Mouse (Mus musculus): ENCODE measurements around the gene Prm2.
A peak's percentile ranks its signal among the peaks of the same experiment; 100 is the strongest.
"Not testable (repeated sequence)": the region's sequence is repeated elsewhere in the genome, so short reads cannot be mapped to it uniquely, and the experiment has no call there.

Prm2 gene

DNA sequence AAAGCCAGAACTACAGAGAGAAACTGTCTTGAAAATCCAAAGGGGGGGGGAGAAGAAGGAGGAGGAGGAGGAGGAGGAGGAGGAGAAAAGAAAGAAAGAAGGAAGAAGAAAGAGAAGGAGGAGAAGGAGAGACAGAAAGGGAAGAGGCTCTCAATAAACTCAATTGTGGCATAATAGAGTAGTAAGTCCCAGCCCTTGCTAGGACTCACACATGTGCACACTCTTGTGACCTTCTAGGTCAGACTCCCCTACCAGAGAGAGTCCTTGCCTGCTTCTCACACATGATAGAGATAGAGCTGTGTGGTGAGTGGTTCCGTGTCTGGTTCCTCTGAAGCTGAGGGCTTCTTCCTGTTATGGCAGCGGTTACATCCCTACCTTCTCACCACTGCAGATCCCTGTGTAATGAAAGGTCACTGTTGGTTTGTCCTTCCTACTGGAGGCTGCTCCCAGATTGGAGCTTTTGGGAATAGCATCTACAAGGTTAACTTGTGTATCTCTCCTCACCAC lies 17.0 kb upstream of the Prm2 start, which contains the start of gene Gm11172:
TSS of gene Gm11172 (plus strand) at position 51 of the 507 bp plus-strand sequence.
- no peak for DNase-seq (ENCODE audit: low spot score in 2 of 2)

DNA sequence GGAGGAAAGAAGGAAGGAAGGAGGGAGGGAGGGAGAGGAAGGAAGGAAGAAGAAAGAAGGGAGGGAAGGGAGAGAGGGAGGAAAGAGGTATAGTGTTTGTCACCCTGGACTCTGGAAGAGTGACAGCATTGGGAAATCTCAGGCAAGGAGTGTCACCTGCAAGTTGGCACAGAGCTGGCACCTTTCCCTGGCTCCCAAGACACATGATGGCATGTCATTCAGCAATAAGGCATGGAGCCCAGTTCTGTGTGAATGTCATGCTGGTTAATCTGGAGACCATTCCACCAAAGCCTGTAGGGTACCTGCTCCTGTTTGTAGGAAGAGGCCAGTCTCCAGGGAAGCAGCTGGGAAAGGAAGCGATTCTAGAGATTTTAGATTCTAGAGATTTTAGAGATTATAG lies 14.4 kb upstream of the Prm2 start:
- DNase-seq (ENCODE audit: low spot score in 2 of 2) = no peak

DNA sequence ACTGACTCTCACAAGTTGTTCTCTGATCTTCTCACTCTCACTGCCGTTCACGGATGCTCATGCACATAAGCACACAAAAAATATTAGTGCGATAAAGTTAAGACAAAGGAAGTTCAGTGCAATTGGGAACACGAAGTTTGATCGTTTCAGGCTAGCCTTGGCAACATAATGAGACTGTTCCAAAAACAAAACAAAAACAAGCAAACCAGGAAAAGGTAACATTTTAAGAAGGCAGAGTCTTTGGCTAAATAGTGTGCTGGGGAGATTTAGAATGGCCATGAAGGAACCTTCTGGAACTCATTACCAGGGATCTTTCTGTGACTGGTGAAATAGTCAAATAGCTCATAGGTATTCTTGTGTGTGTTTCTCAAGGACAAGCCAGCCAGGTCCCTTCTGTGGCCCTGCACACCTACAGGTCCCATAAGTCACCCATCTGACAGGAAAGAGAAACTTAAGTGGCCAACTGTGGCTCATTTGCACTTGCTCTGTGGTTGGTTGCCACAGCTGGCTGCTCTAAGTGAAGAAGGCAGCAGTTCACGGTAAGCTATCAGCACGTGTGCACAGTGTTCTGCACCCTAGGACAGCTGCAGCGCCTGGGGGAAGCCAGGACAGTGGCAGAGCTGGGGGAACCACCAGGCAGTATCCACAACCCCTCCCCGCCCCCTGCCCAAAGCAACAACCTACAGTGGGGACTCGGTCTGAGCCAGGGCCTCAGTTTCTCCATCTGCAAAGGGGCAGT lies 10.0 kb upstream of the Prm2 start, which contains the start of gene Prm1:
TSS of gene Prm1 (minus strand) at position 51 of the 739 bp plus-strand sequence.
- DNase-seq (ENCODE audit: low spot score in 2 of 2) = peak in 1 of 2 experiments; percentile 21

DNA sequence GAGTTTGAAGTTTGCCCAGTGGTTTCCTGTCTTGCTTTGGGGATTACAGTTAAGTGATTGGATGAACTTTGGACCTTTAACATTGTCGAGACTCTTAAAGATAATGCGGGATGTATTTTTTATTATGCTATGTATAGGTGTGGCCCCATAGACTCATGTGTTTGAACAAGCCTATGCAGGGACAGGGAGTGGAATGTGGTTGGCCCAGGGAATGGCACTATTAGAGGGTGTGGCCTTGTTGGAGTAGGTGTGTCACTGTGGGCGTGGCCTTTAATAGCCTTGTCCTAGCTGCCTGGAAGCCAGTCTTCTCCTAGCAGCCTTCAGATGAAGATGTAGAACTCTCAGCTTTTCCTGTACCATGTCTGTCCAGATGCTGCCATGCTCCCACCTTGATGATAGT lies 6.5 kb upstream of the Prm2 start:
- not testable (repeated sequence) for DNase-seq (ENCODE audit: low spot score in 2 of 2)

DNA sequence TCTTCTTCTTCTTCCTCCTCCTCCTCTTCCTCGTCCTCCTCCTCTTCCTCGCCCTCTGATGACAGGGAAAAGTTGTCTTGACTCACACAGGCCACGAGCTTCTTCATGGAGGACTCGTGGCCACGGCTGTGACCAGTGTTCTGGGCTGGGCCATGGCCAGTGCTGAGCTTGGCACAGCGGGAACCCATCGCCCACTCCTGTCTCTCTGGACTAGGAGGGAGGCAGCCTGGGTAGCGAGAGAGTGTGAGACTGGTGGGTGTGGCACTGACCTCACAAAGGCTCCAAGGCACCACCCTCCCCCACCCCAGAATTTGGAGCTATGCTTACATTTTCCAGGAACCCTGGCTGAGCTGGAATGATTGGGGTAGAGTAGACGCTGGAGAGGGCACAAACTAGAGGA lies 5.2 kb downstream of the Prm2 start, which contains the start of gene Prm3:
TSS of gene Prm3 (minus strand) at position 213 of the 400 bp plus-strand sequence.
- DNase-seq (ENCODE audit: low spot score in 2 of 2) = no peak

DNA sequence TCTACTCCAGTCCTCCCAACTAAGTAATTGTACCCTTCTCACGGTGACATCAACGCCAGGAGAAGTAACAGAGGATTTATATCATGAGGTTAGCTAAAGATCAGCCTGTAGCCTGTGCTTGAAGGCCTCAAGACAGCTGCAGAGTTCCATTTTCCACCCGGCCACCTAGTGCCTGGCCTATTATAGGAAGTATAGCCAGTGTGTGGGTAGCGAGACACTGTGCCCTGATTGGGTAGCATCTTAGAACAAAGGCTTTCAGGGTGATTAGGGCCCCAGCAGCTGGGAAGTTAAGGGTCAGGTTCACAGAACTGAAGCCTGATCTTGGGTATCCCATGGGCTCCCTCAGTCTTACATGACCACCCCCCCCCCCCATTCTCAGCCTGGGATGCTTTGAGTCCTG lies 7.1 kb downstream of the Prm2 start:
- no peak for DNase-seq (ENCODE audit: low spot score in 2 of 2)

DNA sequence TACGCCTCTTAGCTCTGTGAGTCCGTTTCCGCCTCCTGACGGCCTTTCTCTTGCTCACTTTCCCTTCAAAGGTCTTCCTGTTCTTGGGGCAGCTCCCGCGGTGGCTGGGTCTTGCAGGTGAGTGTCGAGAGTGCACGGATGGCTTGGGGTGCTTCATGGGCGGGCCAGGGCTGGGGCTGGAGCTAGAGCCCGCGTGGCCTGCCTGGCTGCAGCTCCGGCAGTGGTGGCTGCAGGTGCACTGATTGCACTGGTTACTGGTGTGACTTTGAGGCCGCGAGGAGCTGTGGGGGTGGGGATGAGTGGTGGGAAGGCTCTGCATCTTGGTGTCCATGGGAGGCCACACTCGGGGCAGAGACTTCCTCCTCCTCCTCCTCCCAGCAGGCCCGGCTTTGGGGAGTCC lies 7.7 kb downstream of the Prm2 start, which contains the start of gene Tnp2:
TSS of gene Tnp2 (minus strand) at position 390 of the 400 bp plus-strand sequence.
- DNase-seq (ENCODE audit: low spot score in 2 of 2) = no peak

DNA sequence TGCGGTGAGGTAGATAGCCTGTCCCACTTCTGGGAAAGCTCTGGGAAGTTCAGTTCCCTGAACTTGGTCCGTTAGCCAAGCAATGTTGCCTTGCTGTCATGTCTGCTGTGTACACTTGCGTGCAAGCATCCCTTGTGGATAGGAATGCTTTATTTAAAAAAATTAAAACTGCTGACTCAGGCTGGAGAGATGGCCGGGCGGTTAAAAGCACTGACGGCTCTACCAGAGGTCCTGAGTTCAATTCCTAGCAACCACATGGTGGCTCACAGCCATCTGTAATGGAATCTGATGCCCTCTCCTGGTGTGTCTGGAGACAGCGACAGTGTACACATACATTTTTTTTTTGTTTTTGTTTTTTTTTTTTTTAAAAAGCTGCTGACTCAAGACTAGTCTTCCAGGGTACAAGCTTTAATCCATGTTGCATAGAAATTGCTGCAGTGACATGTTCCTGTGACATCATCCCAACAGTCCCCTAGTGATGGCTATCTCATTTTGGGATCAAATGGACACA lies 8.3 kb downstream of the Prm2 start:
- no peak for DNase-seq (ENCODE audit: low spot score in 2 of 2)

DNA sequence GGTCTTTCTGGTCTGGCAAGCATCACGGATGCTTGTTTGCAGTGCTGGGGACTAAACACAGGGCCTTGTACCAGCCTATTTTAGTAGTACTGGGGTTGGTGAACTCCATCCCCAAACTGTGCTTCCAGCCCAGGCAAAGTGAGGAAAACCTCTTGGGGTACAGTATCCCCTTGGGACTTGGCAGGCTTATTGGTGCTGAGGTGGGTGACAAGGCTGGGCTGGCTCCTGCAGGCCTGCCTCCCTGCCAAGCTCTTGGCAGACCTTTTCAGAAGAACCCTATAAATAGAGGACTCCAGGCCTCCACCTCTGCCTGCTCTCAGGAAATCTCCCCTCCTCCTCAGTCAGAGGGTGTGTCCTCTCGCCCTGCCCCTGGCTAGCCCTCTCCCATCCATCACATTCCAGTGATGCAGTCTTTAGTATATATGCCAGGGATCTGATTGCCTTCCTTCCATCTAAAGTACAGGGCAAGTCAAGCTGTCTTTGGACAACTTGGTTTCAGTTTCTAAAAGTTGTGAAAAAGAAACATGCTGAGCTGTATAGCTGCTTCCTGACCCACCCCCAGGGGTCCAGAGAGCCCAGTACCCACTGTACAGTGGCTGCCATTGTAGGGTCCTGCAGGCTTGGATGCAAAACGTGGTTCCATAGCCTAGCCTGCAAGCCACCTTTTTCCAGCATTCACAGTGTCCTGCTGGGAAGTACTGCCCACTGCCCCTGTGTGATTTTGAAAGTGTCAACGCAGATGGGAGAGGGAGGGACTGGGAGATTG lies 9.0 kb downstream of the Prm2 start:
- DNase-seq (ENCODE audit: low spot score in 2 of 2) = no peak

DNA sequence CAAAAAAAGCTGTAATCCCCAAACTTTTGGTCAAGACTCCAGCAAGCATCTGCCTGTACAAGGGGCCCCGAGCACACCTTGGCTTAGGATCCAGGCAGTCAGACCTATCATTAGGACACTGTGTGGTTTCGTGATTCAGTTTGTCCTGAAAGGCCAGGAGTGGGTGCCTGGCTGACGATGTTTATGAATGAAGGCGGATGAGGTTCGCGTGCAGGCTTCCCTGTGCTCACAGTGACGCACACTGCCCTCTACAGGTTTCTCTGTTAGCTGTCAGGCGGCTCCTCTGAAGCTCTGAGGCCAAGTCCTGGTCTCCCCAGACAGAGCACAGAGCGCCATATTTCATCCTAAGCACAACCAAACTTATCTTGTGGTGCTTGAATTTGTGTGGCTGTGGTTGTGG lies 9.6 kb downstream of the Prm2 start:
- DNase-seq (ENCODE audit: low spot score in 2 of 2) = peak; percentile 49 to 71

DNA sequence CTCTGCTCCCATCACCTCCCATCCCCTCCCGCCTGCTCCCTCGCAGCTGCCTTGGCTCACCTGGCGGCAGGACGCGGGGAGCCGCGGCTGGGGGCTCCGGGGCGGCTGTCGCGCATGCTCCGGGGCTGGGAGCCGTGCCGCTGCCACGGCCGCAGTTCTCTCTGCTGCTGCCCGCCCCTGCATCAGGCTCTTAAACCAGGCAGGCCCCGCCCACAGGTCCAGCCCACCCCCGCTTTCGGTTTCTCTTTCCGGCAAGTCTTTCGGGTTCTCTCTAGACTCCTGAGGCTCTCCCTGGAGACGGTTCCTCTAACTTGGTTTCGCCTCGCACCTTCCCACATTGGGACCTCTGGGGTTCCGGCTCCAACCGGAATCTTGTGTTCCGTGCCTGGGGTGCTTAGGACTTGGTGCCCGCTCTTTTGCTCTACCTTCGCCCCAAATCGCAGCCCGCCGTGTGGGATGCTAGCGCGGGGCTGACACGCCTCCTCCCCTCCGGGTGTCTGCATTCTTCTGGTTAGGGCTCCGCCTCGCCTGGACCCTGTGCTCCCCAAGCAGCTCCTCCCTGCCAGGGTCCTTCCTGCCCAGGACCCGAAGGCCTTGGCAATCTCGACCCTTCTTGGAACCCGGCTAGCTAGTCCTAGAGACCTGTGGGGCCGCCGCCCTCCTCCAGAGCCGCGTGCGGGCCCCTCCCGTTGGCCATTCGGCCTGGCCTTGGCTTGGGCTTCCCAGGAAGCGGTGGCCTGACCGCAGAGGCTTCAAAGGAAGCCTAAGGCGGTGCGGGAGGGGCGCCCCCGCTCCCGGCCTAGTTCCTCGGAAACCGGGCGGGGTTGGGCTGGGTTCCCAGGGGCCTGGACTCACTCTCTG lies 10.3 kb downstream of the Prm2 start, which contains the start of gene Socs1:
TSS of gene Socs1 (minus strand) at position 166 of the 861 bp plus-strand sequence.
- DNase-seq (ENCODE audit: low spot score in 2 of 2) = peak; percentile 70 to 74

DNA sequence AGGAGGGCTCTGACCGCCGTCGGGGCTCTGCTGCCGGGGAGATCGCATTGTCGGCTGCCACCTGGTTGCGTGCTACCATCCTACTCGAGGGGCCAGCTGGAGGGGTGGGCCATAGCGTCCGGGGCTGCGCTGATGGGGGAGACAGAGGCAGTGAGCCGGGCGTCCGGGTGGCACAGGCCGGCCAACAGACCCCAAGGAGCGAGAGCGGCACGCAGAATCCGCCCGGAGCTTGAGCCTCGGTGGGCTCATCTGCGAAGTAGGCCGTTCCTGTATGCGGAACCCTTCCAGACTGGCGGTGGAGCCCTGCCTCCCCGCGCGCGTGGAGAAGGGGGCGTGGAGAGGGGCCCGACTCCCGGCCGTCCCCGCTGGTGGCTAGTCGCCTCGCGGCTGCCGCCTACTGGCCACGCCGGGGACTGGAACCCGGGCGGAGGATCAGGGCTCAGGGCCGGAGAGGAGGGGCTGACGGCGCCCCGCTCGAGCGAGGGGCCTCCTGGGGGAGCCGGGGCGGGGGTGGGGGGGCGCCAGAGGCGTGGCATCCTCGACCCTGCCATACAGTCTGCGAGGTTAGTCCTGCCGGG lies 11.1 kb downstream of the Prm2 start:
- peak; percentile 77 to 88 for DNase-seq (ENCODE audit: low spot score in 2 of 2)

DNA sequence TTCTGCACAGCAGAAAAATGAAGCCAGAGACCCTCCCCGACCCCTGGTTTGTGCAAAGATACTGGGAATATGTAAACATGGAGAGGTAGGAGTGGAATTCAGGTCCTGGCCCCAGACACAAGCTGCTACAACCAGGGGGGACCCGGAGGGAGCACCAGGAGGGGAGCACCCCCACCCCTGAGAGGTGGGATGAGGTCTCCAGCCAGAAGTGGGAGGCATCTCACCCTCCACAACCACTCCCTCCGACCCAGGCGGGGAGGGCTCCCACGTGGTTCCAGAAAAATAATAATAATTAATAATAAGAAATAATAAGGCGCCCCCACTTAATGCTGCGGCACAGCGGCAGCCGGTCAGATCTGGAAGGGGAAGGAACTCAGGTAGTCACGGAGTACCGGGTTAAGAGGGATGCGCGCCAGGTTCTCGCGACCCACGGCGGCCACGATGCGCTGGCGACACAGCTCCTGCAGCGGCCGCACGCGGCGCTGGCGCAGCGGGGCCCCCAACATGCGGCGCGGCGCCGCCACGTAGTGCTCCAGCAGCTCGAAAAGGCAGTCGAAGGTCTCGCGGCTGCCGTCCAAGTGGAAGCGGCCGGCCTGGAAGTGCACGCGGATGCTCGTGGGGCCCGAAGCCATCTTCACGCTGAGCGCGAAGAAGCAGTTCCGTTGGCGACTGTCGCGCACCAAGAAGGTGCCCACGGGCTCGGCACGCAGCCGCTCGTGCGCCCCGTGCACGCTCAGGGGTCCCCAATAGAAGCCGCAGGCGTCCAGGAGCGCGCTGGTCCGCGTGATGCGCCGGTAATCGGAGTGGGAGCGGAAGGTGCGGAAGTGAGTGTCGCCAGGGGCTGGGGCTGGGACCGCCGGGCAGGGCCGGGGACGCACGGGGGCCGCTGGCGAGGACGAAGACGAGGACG lies 11.8 kb downstream of the Prm2 start:
- peak in 1 of 2 experiments; percentile 29 for DNase-seq (ENCODE audit: low spot score in 2 of 2)

DNA sequence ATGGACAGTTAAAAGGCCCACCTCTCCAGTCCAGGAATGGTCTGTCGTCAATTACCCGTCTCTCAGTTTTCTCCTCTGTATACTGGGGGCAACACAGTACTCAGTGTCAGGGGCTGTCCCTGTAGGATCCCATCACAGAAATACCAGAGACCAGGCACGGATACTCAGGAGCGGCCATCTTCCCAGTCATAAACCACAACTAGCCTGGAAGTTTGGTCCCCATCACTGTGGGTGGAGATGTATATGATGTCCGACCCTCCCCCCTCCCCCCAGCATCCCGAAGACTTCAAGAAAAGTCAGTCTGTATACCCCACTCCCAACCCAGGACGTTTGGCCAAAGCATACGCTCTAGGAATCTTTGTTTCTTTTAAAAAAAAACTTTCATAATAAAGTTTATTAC lies 12.5 kb downstream of the Prm2 start:
- no peak for DNase-seq (ENCODE audit: low spot score in 2 of 2)

DNA sequence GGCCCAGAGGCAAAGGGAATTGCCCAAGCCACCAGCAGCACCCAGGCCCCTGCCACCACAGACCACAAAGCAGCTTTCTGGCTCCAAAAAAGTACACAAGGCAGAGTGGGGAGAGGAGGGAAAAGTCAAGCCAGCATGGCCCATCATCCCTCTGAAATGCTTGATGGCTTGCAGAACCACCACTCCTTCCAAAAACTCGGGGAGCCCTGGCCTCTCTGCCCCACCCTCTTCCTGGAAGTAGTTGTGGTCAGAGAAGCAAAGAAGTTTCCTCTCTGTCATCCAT lies 12.8 kb downstream of the Prm2 start:
- DNase-seq (ENCODE audit: low spot score in 2 of 2) = no peak

DNA sequence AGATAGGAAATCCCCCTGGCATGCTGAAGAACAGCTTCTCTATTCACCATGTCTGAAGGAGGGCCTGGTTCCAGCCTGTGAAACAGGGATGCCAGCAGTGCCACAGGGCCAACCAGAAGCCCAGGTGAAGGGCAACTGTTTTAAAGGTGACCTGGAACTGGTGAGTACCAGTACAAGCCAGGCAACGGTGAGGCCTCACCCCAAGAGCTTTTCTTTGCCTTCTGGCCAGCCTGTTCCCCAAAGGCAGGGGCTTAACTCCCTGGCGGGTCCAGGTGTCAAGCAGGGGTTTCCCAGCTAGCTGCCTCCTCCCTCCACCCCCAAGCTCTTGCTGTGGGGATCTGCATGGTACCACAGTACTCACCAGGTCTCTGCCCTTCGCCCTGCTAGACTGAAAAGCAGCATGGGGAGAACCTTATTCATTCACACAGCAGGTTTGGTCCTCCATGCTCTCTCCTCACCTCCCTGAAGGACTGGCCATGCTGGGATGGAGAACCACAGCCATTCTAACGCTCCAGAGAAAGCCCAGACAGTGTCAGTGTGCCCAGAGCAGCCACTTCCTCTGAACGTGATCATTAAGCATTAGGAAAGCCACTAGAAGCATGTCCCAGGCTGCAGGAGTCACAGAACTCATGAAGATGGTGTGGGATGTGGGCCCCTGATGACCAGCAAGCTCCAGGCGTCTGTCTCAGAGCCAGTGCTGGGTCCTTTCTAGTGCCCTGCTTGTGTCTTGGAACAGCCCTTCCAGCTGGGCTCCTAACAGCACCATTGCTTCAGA lies 13.4 kb downstream of the Prm2 start:
- no peak for DNase-seq (ENCODE audit: low spot score in 2 of 2)

DNA sequence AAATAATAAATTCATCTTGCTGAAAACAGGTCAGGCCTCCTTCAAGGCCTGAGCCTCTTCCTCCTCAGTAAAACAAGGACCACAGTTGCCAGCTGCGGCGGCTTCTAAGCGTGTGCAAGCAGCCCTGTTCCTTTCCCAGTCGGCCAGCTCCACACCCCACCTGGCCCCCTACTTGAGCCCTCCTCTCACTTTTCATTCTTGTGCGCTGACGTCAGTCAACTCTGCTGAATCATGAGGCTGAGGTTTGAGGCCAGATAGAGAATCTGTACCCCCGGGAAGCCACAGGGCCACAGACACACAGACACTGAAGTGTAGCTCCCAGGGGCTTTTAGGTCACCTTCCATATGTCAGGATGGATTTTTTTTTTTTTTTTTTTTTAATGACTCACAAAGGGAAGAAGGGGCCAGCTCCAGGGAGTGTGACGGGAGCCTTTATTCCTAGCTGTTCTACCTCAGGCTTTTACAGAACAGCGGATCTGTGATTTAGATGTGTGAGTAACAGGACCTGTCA lies 14.0 kb downstream of the Prm2 start:
- no peak for DNase-seq (ENCODE audit: low spot score in 2 of 2)

DNA sequence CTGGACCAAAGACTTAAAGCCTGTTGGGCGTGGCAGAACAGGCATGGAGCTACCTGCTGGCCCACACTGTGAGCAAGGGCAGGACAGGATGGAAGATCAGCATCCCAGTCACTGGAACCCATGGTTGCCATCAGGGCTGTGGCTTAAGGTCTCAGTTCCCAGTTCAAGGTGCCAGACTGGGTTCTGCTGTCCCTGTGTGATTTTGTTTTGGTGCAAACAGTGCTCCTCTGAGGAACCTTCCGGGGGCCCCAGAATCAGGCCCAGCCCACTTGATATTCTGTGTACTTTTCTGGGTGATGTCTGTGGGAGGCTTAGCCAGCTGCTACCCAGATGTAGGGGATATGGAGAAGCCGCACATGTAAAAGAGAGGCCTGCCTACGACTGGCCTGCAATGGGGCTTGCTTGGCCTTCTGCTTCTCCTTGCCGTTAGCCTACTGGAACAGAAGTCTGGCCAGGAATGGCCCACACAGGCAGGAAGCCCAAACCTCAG lies 15.3 kb downstream of the Prm2 start:
- no peak for DNase-seq (ENCODE audit: low spot score in 2 of 2)

DNA sequence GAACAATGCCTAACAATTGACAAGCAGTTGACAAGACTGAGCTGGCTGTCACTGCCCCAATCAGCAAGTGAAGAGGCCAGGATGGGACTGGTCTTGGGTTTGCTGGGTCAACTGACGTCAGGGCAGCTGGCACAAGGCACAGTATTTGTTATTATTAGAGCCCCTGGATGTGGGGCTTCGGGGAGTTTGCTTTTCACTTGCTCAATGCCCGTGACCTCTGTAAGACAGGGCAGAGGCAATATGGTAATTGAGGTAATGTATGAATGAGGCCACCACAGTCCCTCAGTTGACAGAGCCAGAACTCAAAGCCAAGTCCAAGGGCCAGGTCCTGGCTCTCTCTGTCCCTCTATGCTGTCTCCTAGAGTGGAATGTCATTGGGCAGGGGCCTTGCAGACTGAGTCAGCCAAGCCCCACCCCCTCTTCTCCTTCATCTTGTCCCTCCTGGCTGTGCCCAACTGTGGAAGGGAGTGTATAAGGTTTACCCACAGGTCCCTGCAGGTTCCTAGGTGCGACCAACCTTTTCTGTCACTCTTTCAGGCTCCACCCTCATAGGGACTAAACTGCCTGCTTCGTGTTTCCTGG lies 18.3 kb downstream of the Prm2 start:
- DNase-seq (ENCODE audit: low spot score in 2 of 2) = no peak
